Mouse (Mus musculus): ENCODE results near the gene Tbc1d24.
"Not testable (repeated sequence)": the region's sequence is repeated elsewhere in the genome, so short reads cannot be mapped to it uniquely, and the experiment has no call there.

The Tbc1d24 gene

GRCm38 (mm10) chr17:24149421-24149820, 55.9 kb downstream of the Tbc1d24 start:
- no peak for DNase-seq (ENCODE audit: low spot score in 2 of 2)

- no peak for DNase-seq (ENCODE audit: low spot score in 2 of 2)
These were observed 62.5 kb downstream of the Tbc1d24 start for GRCm38 (mm10) chr17:24142897-24143296.

GRCm38 (mm10) chr17:24141425-24141920, 63.9 kb downstream of the Tbc1d24 start:
- peak; percentile 90 to 96 for DNase-seq (ENCODE audit: low spot score in 2 of 2)

- no peak for DNase-seq (ENCODE audit: low spot score in 2 of 2)
These were observed 64.4 kb downstream of the Tbc1d24 start for GRCm38 (mm10) chr17:24140845-24141424.

- no peak for DNase-seq (ENCODE audit: low spot score in 2 of 2)
These were observed 65.4 kb downstream of the Tbc1d24 start for GRCm38 (mm10) chr17:24139968-24140367.

- no peak for DNase-seq (ENCODE audit: low spot score in 2 of 2)
These were observed 66.1 kb downstream of the Tbc1d24 start for GRCm38 (mm10) chr17:24139256-24139655.

GRCm38 (mm10) chr17:24137226-24137880, 68.0 kb downstream of the Tbc1d24 start:
- no peak for DNase-seq (ENCODE audit: low spot score in 2 of 2)

GRCm38 (mm10) chr17:24134062-24134461, 71.3 kb downstream of the Tbc1d24 start:
- no peak for DNase-seq (ENCODE audit: low spot score in 2 of 2)

GRCm38 (mm10) chr17:24132919-24133318, 72.4 kb downstream of the Tbc1d24 start:
- not testable (repeated sequence) for DNase-seq (ENCODE audit: low spot score in 2 of 2)

- DNase-seq (ENCODE audit: low spot score in 2 of 2) = no peak
These were observed 73.8 kb downstream of the Tbc1d24 start for GRCm38 (mm10) chr17:24131570-24131969.

GRCm38 (mm10) chr17:24129246-24129645, 76.1 kb downstream of the Tbc1d24 start:
- not testable (repeated sequence) for DNase-seq (ENCODE audit: low spot score in 2 of 2)

GRCm38 (mm10) chr17:24127592-24127991, 77.8 kb downstream of the Tbc1d24 start:
- no peak for DNase-seq (ENCODE audit: low spot score in 2 of 2)

GRCm38 (mm10) chr17:24126801-24127200, 78.6 kb downstream of the Tbc1d24 start:
- DNase-seq (ENCODE audit: low spot score in 2 of 2) = no peak
